Mouse (Mus musculus): ENCODE data around the gene Cabin1.
A peak's percentile ranks its signal among the peaks of the same experiment; 100 is the strongest.

Gene Cabin1

GRCm38 (mm10) chr10:75763682-75764518 is at the start of gene Cabin1:
Gene Cabin1 (minus strand): TSS chr10:75764341.
- peak; percentile 98 for DNase-seq (ENCODE audit: low spot score)

- no peak for DNase-seq (ENCODE audit: low spot score)
These were observed 40.1 kb upstream of the Cabin1 start for GRCm38 (mm10) chr10:75804217-75804616.

GRCm38 (mm10) chr10:75798176-75798696 is 34.1 kb upstream of the Cabin1 start, which contains the start of gene Gstt1:
Gene Gstt1 (minus strand): TSS chr10:75798584.
- DNase-seq (ENCODE audit: low spot score): peak; percentile 71

GRCm38 (mm10) chr10:75797619-75798175 is 33.6 kb upstream of the Cabin1 start:
- DNase-seq (ENCODE audit: low spot score): peak; percentile 62

- no peak for DNase-seq (ENCODE audit: low spot score)
These were observed 32.8 kb upstream of the Cabin1 start for GRCm38 (mm10) chr10:75796731-75797516.

GRCm38 (mm10) chr10:75794880-75795279 is 30.7 kb upstream of the Cabin1 start:
- DNase-seq (ENCODE audit: low spot score): no peak

- DNase-seq (ENCODE audit: low spot score): no peak
These were observed 26.6 kb upstream of the Cabin1 start for GRCm38 (mm10) chr10:75790773-75791172.

GRCm38 (mm10) chr10:75789841-75790240 is 25.7 kb upstream of the Cabin1 start:
- no peak for DNase-seq (ENCODE audit: low spot score)

- DNase-seq (ENCODE audit: low spot score): no peak
These were observed 25.1 kb upstream of the Cabin1 start for GRCm38 (mm10) chr10:75789081-75789735.

GRCm38 (mm10) chr10:75788277-75788676 is 24.1 kb upstream of the Cabin1 start:
- no peak for DNase-seq (ENCODE audit: low spot score)

- DNase-seq (ENCODE audit: low spot score): no peak
These were observed 21.3 kb upstream of the Cabin1 start for GRCm38 (mm10) chr10:75785442-75785841.

GRCm38 (mm10) chr10:75780769-75781578 is 16.8 kb upstream of the Cabin1 start, which contains the start of the genes Gm20441 and Gstt3:
Gene Gm20441 (minus strand): TSS chr10:75780954.
Gene Gstt3 (minus strand): TSS chr10:75781414.
- DNase-seq (ENCODE audit: low spot score): peak; percentile 79

- peak; percentile 53 for DNase-seq (ENCODE audit: low spot score)
These were observed 15.3 kb upstream of the Cabin1 start for GRCm38 (mm10) chr10:75779206-75780174.

- no peak for DNase-seq (ENCODE audit: low spot score)
These were observed 13.7 kb upstream of the Cabin1 start for GRCm38 (mm10) chr10:75777885-75778284.

- DNase-seq (ENCODE audit: low spot score): no peak
These were observed 12.4 kb upstream of the Cabin1 start for GRCm38 (mm10) chr10:75776562-75776961.

- DNase-seq (ENCODE audit: low spot score): no peak
These were observed 10.4 kb upstream of the Cabin1 start for GRCm38 (mm10) chr10:75774587-75774986.

GRCm38 (mm10) chr10:75774102-75774501 is 10.0 kb upstream of the Cabin1 start:
- DNase-seq (ENCODE audit: low spot score): no peak

- DNase-seq (ENCODE audit: low spot score): peak; percentile 87
These were observed 8.9 kb upstream of the Cabin1 start, which contains the start of gene Ddt for GRCm38 (mm10) chr10:75772795-75773664. Gene Ddt (minus strand): TSS chr10:75773414.
